Mouse (Mus musculus) megakaryocyte, adult 5-6 weeks (primary cell): Measurements from ENCODE around the gene Spcs2. TPM values are rescaled to one million over a fixed set of nuclear protein-coding genes. Genes with fewer than 3 reads are reported as not detected.

Source experiments
- ATAC-seq: 2 replicates; pipeline ENCODE4 v1.8.0; 2016; ENCODE audit warnings: mild to moderate bottlenecking, inconsistent platforms; ENCODE audit not compliant: poor library complexity, severe bottlenecking
- total RNA-seq, 2 experiments: library from RNA; stranded (forward) in 1 of 2; stranded (reverse) in 1 of 2; fragments of 153-499, 151-499 nt in 1 of 2; fragments of 221-1000, 200-1000 nt in 1 of 2; gene quantifications; 2 replicates each; pipeline versions ENCODE4 v1.2.3 to v1.2.4; 2015 to 2017

The Spcs2 gene
- total RNA-seq, 2 experiments from 2014 or later, result 137 to 205 TPM

DNA sequence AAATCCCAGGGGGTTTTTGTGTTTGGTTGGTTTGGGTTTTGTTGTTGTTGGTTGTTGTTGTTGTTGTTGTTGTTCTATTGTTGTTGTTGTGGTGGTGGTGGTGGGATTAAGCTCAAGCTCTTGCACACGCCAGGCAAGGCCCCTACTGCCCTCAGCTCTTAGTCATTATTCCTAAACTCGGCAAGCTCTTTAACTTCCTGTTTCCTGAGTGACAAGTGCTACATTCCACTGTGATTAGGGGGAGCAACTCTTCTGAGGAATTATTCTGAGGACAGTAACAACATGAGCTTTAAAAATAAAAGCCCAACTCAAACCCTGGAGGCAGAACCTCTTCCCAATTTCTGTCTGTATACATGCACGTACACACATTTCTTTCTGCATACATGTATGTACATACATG lies 2.0 kb upstream of the Spcs2 start:
- ATAC-seq, result peak; percentile 56; the same call in 1 of the 2 replicates

- no peak for ATAC-seq
Observed at GRCm38 (mm10) chr7:99864241-99865028, 1.2 kb upstream of the Spcs2 start.

DNA sequence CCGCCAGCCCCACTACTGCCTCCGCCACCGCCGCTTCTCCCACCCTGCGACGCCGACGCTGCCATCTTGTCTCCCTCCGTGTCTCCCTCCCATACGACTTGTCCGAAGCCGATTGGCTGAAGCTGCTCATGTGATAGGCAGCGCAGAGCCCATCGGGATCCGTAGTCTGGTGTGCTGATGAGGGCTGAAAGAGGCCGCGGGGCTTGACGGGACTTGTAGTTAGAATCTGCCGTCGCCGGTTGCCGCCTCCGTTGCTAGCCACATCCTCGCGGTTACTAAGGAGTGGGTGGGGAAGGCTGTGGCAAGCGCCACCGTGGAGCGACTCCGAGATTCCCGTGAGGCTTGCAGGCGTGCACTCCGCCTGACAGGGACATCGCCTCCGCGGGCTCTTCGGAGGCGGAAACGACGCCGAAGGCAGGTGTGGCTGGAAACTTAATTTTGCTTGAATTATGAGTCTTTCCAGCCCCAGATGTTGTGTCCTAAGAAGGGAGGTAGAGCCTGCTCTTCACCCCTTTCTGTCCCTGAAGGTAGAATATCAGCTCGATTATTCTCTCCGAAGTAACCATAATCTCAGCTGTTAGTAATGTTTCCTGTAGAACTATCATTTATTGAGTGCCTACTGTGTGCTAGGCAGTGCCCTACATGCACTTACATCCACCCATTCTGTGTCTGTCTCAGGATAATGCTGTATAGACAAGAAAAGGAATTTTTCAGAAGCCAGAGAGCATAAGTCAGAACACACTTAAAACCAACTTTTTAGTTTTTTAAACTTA lies 4.3 kb downstream of the Spcs2 start, which contains the start of gene Xrra1:
Xrra1 (plus strand) TSS at position 304 of the 773 bp plus-strand sequence.
- ATAC-seq, result peak; percentile 98

- peak; percentile 6 for ATAC-seq
Observed at GRCm38 (mm10) chr7:99858175-99858812, 5.0 kb downstream of the Spcs2 start.

DNA sequence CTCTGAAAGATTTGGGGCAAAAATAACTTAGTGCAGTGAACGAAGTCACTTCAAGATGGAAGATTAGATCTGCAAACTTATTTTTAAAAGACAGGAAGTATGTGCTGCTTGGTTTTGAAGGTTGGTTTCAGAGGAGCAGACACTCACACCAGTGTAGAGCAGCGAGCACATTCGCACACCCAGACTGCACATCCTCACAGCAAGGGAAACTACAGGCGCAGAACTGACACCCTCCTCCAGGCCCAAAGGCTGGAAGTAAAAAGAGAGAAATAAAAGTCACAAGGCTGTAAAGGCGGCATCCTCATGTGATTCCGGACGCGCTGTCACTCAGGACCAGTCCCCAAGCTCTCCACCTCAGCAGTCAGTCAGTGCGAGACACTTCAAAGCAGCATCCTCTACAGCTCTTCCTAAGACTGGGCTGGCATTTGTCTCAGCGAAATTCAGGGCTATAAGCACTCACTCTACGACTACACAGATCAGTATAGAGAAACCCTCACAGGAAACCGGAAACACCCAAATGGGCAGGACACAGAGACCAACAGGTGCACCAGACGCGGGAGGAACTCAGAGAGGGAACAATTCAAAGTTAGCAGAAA lies 6.9 kb downstream of the Spcs2 start:
- no peak for ATAC-seq

DNA sequence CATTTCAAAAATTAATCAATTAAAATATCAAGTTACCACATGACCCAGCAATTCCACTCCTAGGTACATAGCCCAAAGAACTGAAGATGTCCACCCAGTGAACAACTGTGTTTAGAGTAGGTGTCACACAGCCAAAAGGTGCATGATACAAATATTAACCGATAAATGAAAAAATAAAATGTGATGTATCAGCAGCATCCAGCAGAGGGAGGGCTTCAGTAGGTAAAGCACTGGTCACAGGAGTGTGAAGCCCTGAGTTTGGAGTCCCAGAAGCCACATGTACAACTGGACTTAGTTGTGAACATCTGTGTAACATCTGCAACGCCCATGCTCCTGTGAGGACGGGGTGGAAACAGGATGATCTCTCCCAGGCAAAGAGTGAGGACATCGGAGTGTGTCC lies 9.0 kb downstream of the Spcs2 start:
- ATAC-seq, result no peak

DNA sequence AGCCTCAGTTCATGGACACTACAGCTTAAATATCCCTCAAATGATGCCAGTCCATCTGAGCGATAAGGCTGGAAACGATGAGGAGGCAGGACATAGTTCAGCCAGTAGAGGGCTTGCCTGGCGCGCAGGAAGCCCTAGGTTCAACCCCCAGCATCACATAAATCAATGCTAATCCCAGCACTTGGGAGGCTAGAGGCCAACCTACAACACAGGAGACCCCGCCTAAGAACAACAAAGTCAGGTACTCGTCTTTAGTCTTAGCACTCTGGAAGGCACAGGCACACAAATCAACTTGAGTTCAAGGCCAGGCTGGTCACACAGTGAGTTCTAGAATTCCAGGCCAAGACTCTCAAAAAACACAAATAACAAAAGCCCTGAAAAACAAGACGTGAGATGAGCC lies 9.9 kb downstream of the Spcs2 start:
- ATAC-seq, result no peak

- ATAC-seq, result no peak
Observed at GRCm38 (mm10) chr7:99851618-99852017, 11.6 kb downstream of the Spcs2 start.

- no peak for ATAC-seq
Observed at GRCm38 (mm10) chr7:99851121-99851520, 12.1 kb downstream of the Spcs2 start.

- ATAC-seq, result no peak
Observed at GRCm38 (mm10) chr7:99850534-99850933, 12.7 kb downstream of the Spcs2 start.

- no peak for ATAC-seq
Observed at GRCm38 (mm10) chr7:99845533-99846236, 17.6 kb downstream of the Spcs2 start.

DNA sequence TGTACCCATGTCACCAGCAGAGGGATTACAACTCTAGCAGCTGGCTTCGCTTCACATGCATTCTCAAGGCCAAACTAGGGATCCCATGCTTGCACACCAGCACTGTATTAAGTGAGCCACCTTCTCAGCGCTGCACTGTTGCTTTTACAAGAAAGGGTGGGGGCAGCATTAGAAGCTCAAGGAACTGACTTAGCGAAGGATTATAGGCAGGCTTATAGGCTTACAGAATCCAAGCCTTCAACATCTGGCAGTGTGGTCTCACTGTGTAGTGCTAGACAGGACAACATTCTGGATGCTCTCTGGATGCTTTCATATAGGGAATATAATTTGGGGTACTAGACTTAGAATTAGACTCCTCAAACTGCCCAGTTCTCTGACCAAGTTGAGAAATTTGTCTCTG lies 25.0 kb downstream of the Spcs2 start:
- ATAC-seq, result no peak

DNA sequence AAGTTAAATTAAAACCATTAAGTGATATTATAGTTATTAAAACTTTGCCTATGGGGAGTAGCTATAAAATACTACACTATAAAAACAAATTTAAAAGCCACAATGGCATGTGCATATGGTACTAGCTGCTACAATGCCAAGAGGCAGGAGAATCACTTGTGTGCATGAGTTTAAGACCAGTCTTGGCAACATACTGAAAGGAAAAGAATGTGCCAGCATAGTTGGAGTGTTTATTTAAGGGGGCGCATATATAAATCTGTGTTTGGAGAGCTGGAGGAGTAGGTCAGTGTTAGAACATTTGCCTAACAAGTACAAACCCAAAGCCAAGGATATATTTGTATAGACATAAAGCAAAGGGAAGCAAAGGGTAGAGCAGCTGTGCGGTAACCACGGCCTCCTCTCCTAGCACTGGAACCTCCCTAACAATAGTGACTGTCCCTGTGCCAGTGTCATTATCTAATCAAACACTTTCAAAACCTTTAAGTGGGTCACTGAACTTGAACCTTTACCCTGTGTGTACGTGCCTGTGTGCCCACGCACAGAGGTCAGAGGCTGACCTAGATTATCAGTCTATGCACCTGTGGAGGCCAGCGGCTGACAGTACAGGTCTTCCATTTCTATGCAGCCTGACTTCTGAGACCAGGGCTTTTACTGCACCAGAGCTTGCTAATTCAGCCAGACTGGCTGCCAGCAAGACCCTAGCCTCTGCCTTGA lies 25.7 kb downstream of the Spcs2 start:
- no peak for ATAC-seq

DNA sequence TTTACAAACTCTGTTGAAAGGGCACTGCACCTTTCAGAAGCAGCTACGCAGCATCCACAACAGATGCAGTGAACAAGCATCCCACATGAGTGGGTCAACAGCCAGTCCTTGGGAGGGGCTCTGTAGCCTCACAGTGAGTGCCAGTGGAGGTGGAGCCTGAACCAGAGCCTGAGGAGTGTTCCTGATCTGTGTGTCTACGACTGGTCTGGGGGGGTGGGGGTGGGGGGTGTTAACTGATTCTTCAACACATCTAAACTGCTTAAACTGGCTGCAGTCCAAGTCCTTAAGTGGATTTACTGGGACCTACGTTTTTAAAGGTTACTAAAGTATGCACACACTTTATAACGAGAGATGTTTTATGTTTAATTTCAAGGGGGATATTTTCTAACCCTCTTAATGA lies 26.5 kb downstream of the Spcs2 start:
- ATAC-seq, result no peak

- no peak for ATAC-seq
Observed at GRCm38 (mm10) chr7:99834314-99834853, 28.9 kb downstream of the Spcs2 start.

- no peak for ATAC-seq
Observed at GRCm38 (mm10) chr7:99833846-99834222, 29.4 kb downstream of the Spcs2 start.

GRCm38 (mm10) chr7:99833115-99833845 lies 30.0 kb downstream of the Spcs2 start:
- ATAC-seq, result no peak

- peak; percentile 99 for ATAC-seq
Observed at GRCm38 (mm10) chr7:99828083-99828570, 35.1 kb downstream of the Spcs2 start, which contains the start of gene Neu3. Neu3 (minus strand) TSS chr7:99828417.

- ATAC-seq, result no peak
Observed at GRCm38 (mm10) chr7:99826096-99826495, 37.2 kb downstream of the Spcs2 start.
